Mouse (Mus musculus) adrenal gland, adult 2 months (tissue): Measurements from ENCODE around the gene Alk. TPM values are rescaled to one million over a fixed set of nuclear protein-coding genes. Genes with fewer than 3 reads are reported as not detected.
"Not testable (repeated sequence)": the region's sequence is repeated elsewhere in the genome, so short reads cannot be mapped to it uniquely, and the experiment has no call there.

ENCODE experiments used
- DNase-seq: peaks from one replicate; pipeline ENCODE4 v3.0.0; 2021
- polyA plus RNA-seq: library from polyadenylated mRNA; depleted of rRNA; stranded (reverse); fragments of >200 nt; gene quantifications from 2 replicates; pipeline ENCODE4 v1.2.3, GENCODE M21; 2012
- total RNA-seq, 2 experiments: library from RNA; stranded (reverse); gene quantifications; 2 replicates each; pipeline ENCODE4 v1.2.3; 2021

Gene Alk
- total and polyA plus RNA-seq, 3 experiments: 0.01 to 0.07 (median 0.06) TPM

GRCm38 (mm10) chr17:72528481-72528880 lies 75.9 kb downstream of the Alk start:
- DNase-seq: no peak

GRCm38 (mm10) chr17:72527481-72527880 lies 76.9 kb downstream of the Alk start:
- no peak for DNase-seq

GRCm38 (mm10) chr17:72526356-72526755 lies 78.1 kb downstream of the Alk start:
- DNase-seq: no peak

GRCm38 (mm10) chr17:72524839-72525238 lies 79.6 kb downstream of the Alk start:
- DNase-seq: no peak

GRCm38 (mm10) chr17:72523006-72523405 lies 81.4 kb downstream of the Alk start:
- DNase-seq: no peak

- peak; percentile 30 for DNase-seq
Measured at GRCm38 (mm10) chr17:72522381-72522780, 82.0 kb downstream of the Alk start.

- DNase-seq: no peak
Measured at GRCm38 (mm10) chr17:72521353-72521752, 83.1 kb downstream of the Alk start.

- no peak for DNase-seq
Measured at GRCm38 (mm10) chr17:72510746-72511145, 93.7 kb downstream of the Alk start.

- no peak for DNase-seq
Measured at GRCm38 (mm10) chr17:72508678-72509394, 95.6 kb downstream of the Alk start.

- DNase-seq: no peak
Measured at GRCm38 (mm10) chr17:72505213-72505612, 99.2 kb downstream of the Alk start.

GRCm38 (mm10) chr17:72504581-72504980 lies 99.8 kb downstream of the Alk start:
- DNase-seq: no peak

GRCm38 (mm10) chr17:72495395-72495794 lies 109.0 kb downstream of the Alk start:
- DNase-seq: no peak

- no peak for DNase-seq
Measured at GRCm38 (mm10) chr17:72485623-72486022, 118.8 kb downstream of the Alk start.

GRCm38 (mm10) chr17:72479260-72479659 lies 125.2 kb downstream of the Alk start:
- DNase-seq: not testable (repeated sequence)

- no peak for DNase-seq
Measured at GRCm38 (mm10) chr17:72477889-72478405, 126.5 kb downstream of the Alk start.

- DNase-seq: no peak
Measured at GRCm38 (mm10) chr17:72476956-72477355, 127.5 kb downstream of the Alk start.

- DNase-seq: no peak
Measured at GRCm38 (mm10) chr17:72474166-72474565, 130.3 kb downstream of the Alk start.

GRCm38 (mm10) chr17:72448477-72448876 lies 155.9 kb downstream of the Alk start:
- DNase-seq: peak; percentile 33

GRCm38 (mm10) chr17:72445204-72446177 lies 158.9 kb downstream of the Alk start:
- no peak for DNase-seq

GRCm38 (mm10) chr17:72417451-72417850 lies 187.0 kb downstream of the Alk start:
- DNase-seq: no peak

- no peak for DNase-seq
Measured at GRCm38 (mm10) chr17:72414676-72415075, 189.8 kb downstream of the Alk start.

- DNase-seq: no peak
Measured at GRCm38 (mm10) chr17:72404813-72405212, 199.6 kb downstream of the Alk start.

- DNase-seq: no peak
Measured at GRCm38 (mm10) chr17:72401861-72402260, 202.6 kb downstream of the Alk start.
